Mouse (Mus musculus) colon, adult 2 months (tissue): ENCODE data around the gene Gmppa. TPM values are rescaled to one million over a fixed set of nuclear protein-coding genes. Genes with fewer than 3 reads are reported as not detected.

Experiments
- polyA plus RNA-seq: library from polyadenylated mRNA; depleted of rRNA; stranded (reverse); fragments of >200 nt; gene quantifications from 2 replicates; pipeline ENCODE4 v1.2.3, GENCODE M21; 2012; rRNA removed

Gene Gmppa
- polyA plus RNA-seq, result 167 and 216 TPM in 2 replicates

DNA sequence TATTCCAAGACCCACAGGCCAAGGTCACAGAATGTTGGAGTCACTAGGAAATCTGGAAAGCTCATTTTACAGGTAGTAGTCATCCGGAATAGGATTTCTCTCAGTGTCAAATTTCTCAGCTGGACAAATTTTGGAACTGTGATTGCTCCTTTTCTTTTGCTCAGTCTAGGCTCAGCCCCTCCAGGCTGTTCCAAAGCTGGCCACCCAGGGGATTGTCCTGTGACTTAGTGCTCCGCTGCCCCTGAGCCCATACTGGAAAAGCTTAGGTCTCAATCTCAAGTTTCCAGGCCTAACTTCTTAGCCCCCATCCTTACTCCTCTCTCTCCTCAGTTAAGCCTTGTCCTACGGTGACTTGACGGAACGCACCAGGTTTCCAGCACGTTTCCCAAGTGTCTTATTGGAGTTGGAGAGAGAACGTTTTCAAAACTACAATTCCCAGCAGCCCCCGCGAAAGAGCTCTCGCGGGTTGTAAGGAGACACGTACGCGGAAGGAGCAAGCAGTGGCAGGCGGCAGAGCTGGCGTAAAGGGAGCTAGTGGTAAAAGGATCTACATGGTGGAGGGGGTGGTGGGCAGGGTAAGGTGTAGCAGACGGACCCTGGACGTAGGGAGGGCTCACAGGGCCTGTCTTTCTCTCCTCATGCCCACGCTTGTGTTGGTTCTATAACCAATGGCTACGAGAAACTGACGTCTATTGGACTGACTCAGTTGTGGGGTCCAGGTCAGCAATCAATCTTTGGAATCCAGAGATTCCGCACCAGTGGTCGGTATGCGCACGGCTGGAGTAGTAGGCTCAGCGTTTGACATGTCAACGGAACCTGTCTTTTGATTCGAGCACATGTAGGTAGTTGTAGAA lies at the start of gene Gmppa:
Gene Gmppa (plus strand): TSS at position 456 of the 854 bp plus-strand sequence.

GRCm38 (mm10) chr1:75450314-75451005 lies 14.7 kb downstream of the Gmppa start, which contains the start of gene Asic4:
Asic4 (plus strand) TSS chr1:75450436.

DNA sequence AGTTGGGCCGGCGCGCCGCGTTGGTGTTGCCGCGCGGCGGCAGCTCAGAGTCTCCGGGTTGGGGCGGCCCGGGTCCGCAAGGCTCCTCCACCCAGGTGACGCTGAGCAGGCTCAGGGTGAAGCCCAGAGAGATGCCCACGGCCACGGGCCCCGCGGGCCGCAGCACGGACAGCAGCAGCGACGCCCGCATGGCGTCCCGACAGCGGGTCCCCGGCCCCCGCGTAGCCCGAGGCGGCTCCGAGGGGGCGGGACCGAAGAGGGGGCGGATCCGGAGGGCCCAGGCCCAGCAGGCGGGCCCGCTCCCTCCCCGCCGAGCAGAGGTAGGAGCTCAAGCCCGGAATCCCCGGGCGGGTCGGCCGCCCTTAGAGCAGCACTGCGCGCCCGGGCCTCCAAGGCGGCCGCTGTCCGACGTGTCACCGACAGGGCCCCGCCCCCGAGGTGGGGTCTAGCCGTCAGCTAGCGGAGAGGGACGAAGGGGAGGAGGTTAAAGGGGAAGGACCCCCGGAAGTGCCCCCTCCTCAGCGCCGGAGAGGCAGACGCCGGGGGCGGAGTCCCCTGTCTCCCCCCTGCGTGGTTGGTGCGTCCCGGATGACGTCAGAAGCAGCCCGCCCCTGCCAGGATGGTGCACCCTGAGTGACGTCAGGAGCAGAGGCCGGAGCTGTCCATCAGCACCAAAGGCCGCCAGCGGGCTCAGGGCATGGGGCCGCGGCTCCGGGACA lies 43.3 kb downstream of the Gmppa start, which contains the start of the genes Chpf and Tmem198:
Gene Chpf (minus strand): TSS at position 392 of the 719 bp plus-strand sequence.
Gene Tmem198 (plus strand): TSS at position 617 of the 719 bp plus-strand sequence.

Other genes with a start within 250 kb of the Gmppa start
- 18.2 and 19.4 TPM in 2 replicates for gene Ankzf1, start 243.8 kb upstream of the Gmppa start, polyA plus RNA-seq
- 91.9 and 103 TPM in 2 replicates for gene Atg9a, start 243.7 kb upstream of the Gmppa start, polyA plus RNA-seq
- 3.3 and 5.5 TPM in 2 replicates for gene Glb1l, start 225.1 kb upstream of the Gmppa start, polyA plus RNA-seq
- gene Stk16, start 225.1 kb upstream of the Gmppa start, polyA plus RNA-seq, result 166 and 233 TPM in 2 replicates
- gene Tuba4a, start 216.1 kb upstream of the Gmppa start, polyA plus RNA-seq, result 93.3 and 109 TPM in 2 replicates
- not detected in 2 replicates for gene A630095N17Rik, start 203.8 kb upstream of the Gmppa start, polyA plus RNA-seq
- 32.2 and 35.1 TPM in 2 replicates for gene Dnajb2, start 199.5 kb upstream of the Gmppa start, polyA plus RNA-seq
- gene Ptprn, start 171.4 kb upstream of the Gmppa start, polyA plus RNA-seq, result 12.7 and 13.4 TPM in 2 replicates
- 12.2 and 18.9 TPM in 2 replicates for gene Resp18, start 157.5 kb upstream of the Gmppa start, polyA plus RNA-seq
- 187 and 208 TPM in 2 replicates for gene Dnpep, start 117.9 kb upstream of the Gmppa start, polyA plus RNA-seq
- 766 and 827 TPM in 2 replicates for gene Des, start 75.6 kb upstream of the Gmppa start, polyA plus RNA-seq
- gene Speg, start 60.6 kb upstream of the Gmppa start, polyA plus RNA-seq, result 67.2 and 72.8 TPM in 2 replicates
- 0.26 and 0.29 TPM in 2 replicates for gene Asic4, start 14.5 kb downstream of the Gmppa start, polyA plus RNA-seq
- 101 and 104 TPM in 2 replicates for gene Chpf, start 43.4 kb downstream of the Gmppa start, polyA plus RNA-seq
- gene Tmem198, start 43.6 kb downstream of the Gmppa start, polyA plus RNA-seq, result 4.9 and 6.0 TPM in 2 replicates
- gene Obsl1, start 70.5 kb downstream of the Gmppa start, polyA plus RNA-seq, result 13.4 and 13.8 TPM in 2 replicates
- 7.9 and 8.0 TPM in 2 replicates for gene Inha, start 71.1 kb downstream of the Gmppa start, polyA plus RNA-seq
- 36.4 and 44.6 TPM in 2 replicates for gene Stk11ip, start 85.6 kb downstream of the Gmppa start, polyA plus RNA-seq
- gene Slc4a3, start 110.3 kb downstream of the Gmppa start, polyA plus RNA-seq, result 11.4 and 11.6 TPM in 2 replicates